In the genomic region with DNA sequence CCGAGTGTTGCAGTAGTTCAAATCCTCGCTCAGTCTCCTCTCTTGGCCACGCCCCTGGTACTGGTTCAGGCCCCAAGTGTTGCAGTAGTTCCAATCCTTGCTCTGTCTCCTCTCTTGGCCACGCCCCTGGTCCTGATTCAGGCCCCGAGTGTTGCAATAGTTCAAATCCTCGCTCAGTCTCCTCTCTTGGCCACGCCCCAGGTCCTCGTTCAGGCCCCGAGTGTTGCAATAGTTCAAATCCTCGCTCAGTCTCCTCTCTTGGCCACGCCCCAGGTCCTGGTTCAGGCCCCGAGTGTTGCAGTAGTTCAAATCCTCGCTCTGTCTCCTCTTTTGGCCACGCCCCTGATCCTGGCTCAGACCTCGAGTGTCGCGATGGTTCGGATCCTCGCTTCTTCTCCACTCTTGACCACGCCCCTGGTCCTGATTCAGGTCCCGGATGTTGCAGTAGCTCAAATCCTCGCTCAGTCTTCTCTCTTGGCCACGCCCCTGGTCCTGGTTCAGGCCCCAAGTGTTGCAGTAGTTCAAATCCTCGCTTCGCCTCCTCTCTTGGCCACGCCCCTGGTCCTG, we compare ENCODE assay signal across 8 mouse cellular contexts. TPM values are rescaled to one million over a fixed set of nuclear protein-coding genes. Genes with fewer than 3 reads are reported as not detected.
DNase-seq lines count a peak whose midpoint lies in the region; ATAC-seq lines count a peak whose summit lies in the region.

No protein-coding gene starts in this region.

- no peak overlapping the region for H3K9ac ChIP-seq in kidney, embryonic 14.5 days (ENCODE audit: low read depth, low read length)
- no peak overlapping the region for H3K9ac ChIP-seq in embryonic facial prominence, embryonic 15.5 days
- H3K9ac ChIP-seq in midbrain, embryonic 12.5 days (replicated peaks), result no peak overlapping the region

- H3K36me3 ChIP-seq in kidney, embryonic 14.5 days (ENCODE audit: control insufficient read depth, insufficient read depth, low read length), result no peaks in the 10 kb centered on the region
- no peaks in the 10 kb centered on the region for H3K36me3 ChIP-seq in embryonic facial prominence, embryonic 15.5 days
- H3K36me3 ChIP-seq in limb, embryonic 10.5 days, result no peaks in the 10 kb centered on the region
- H3K36me3 ChIP-seq in midbrain, embryonic 12.5 days, result no peaks in the 10 kb centered on the region

- peak overlapping the region; percentile 28 for H3K4me3 ChIP-seq in kidney, embryonic 14.5 days (ENCODE audit: low read length)
- H3K4me3 ChIP-seq in embryonic facial prominence, embryonic 15.5 days (replicated peaks), result peak overlapping the region; percentile 43
- H3K4me3 ChIP-seq in limb, embryonic 10.5 days, result peak overlapping the region; percentile 47
- H3K4me3 ChIP-seq in midbrain, embryonic 12.5 days, result no peak overlapping the region

- no peak overlapping the region for H3K27ac ChIP-seq in kidney, embryonic 14.5 days (ENCODE audit: low read depth, low read length)
- peak overlapping the region; percentile 86; the same call in 1 of the 2 replicates for H3K27ac ChIP-seq in embryonic facial prominence, embryonic 15.5 days (replicated peaks)
- no peak overlapping the region for H3K27ac ChIP-seq in limb, embryonic 10.5 days
- no peak overlapping the region for H3K27ac ChIP-seq in midbrain, embryonic 12.5 days (replicated peaks)

- DNase-seq in kidney, adult 11 months, result no peak
- DNase-seq in limb, embryonic 10.5 days (ENCODE audit: low spot score), result peak; percentile 43
- no peak for DNase-seq in frontal cortex, postnatal 10 days (ENCODE audit: low spot score in 2 of 2)
- no peak for DNase-seq in left cerebral cortex, adult 18-20 months (ENCODE audit: low spot score in 2 of 2)
- DNase-seq in thymus, adult 18-20 months, result no peak

- H3K9me3 ChIP-seq in kidney, embryonic 14.5 days (ENCODE audit: control insufficient read depth, low read length), result peaks cover 3% of the 10 kb centered on the region; the same call in 1 of the 2 replicates
- H3K9me3 ChIP-seq in embryonic facial prominence, embryonic 15.5 days (replicated peaks), result no peaks in the 10 kb centered on the region
- no peaks in the 10 kb centered on the region for H3K9me3 ChIP-seq in limb, embryonic 10.5 days (replicated peaks)
- 0 out of 2 replicates have a peak, but pooled peaks cover 4% of the 10 kb centered on the region for H3K9me3 ChIP-seq in midbrain, embryonic 12.5 days

- peak overlapping the region; percentile 37 for H3K4me2 ChIP-seq in kidney, embryonic 14.5 days (replicated peaks; ENCODE audit: low read depth, low read length)
- H3K4me2 ChIP-seq in embryonic facial prominence, embryonic 15.5 days (replicated peaks), result peak overlapping the region; percentile 53
- H3K4me2 ChIP-seq in midbrain, embryonic 12.5 days (replicated peaks), result peak overlapping the region; percentile 38

- no peaks in the 10 kb centered on the region for H3K27me3 ChIP-seq in kidney, embryonic 14.5 days (ENCODE audit: control insufficient read depth, insufficient read depth, low read length)
- no peaks in the 10 kb centered on the region for H3K27me3 ChIP-seq in embryonic facial prominence, embryonic 15.5 days
- H3K27me3 ChIP-seq in limb, embryonic 10.5 days (ENCODE audit: low read depth, poor library complexity, severe bottlenecking), result peaks cover 24% of the 10 kb centered on the region
- H3K27me3 ChIP-seq in midbrain, embryonic 12.5 days, result peaks cover 21% of the 10 kb centered on the region

- H3K4me1 ChIP-seq in kidney, embryonic 14.5 days (ENCODE audit: control insufficient read depth, insufficient read depth, low read length), result no peaks in the 10 kb centered on the region
- peaks cover 18% of the 10 kb centered on the region for H3K4me1 ChIP-seq in embryonic facial prominence, embryonic 15.5 days
- peaks cover 20% of the 10 kb centered on the region for H3K4me1 ChIP-seq in limb, embryonic 10.5 days
- peaks cover 7% of the 10 kb centered on the region; the same call in 1 of the 2 replicates for H3K4me1 ChIP-seq in midbrain, embryonic 12.5 days

- ATAC-seq in kidney, embryonic 14.5 days (ENCODE audit: low FRiP score, low TSS enrichment), result no peak
- ATAC-seq in embryonic facial prominence, embryonic 15.5 days (ENCODE audit: insufficient number of reproducible peaks, low FRiP score, low TSS enrichment, low read depth), result no peak
- no peak for ATAC-seq in midbrain, embryonic 12.5 days (ENCODE audit: low FRiP score, low read depth)

- 12% methylated on average over 26 of the region's 26 CpGs for WGBS in kidney, embryonic 14.5 days
- WGBS in embryonic facial prominence, embryonic 15.5 days, result 21% methylated on average over 26 of the region's 26 CpGs
- 9% methylated on average over 26 of the region's 26 CpGs for WGBS in limb, embryonic 10.5 days
- 14% methylated on average over 26 of the region's 26 CpGs for WGBS in midbrain, embryonic 12.5 days

RNA-seq across cellular contexts. Expression of a gene that starts 1.6 kb away (rescaled TPM):
- 0.61 and 0.97 TPM in 2 replicates for polyA plus RNA-seq in kidney, embryonic 14.5 days (2014; fragmentation: Nextera tagmentation; extraction: Ambion mirVana)
- 1.1 and 1.3 TPM in 2 replicates for polyA plus RNA-seq in embryonic facial prominence, embryonic 15.5 days (2015; fragmentation: Nextera tagmentation; extraction: Ambion mirVana)
- polyA plus RNA-seq in limb, embryonic 10.5 days (2016; fragmentation: Nextera tagmentation; extraction: Ambion mirVana), result 0.06 and 0.45 TPM in 2 replicates
- polyA plus RNA-seq in midbrain, embryonic 12.5 days (2016; fragmentation: Nextera tagmentation; extraction: Ambion mirVana), result 0.82 and 0.96 TPM in 2 replicates
- total RNA-seq in left cerebral cortex, adult 18-20 months (2021), result 1 to 10 TPM; 1.1 to 1.5 TPM

RNA-seq across cellular contexts. Expression of a gene that starts 20.0 kb away (rescaled TPM):
- polyA plus RNA-seq in kidney, embryonic 14.5 days (2014; fragmentation: Nextera tagmentation; extraction: Ambion mirVana), result 0.62 and 1.0 TPM in 2 replicates
- 3.3 and 4.2 TPM in 2 replicates for polyA plus RNA-seq in embryonic facial prominence, embryonic 15.5 days (2015; fragmentation: Nextera tagmentation; extraction: Ambion mirVana)
- 0.70 and 1.2 TPM in 2 replicates for polyA plus RNA-seq in limb, embryonic 10.5 days (2016; fragmentation: Nextera tagmentation; extraction: Ambion mirVana)
- 0.54 and 0.65 TPM in 2 replicates for polyA plus RNA-seq in midbrain, embryonic 12.5 days (2016; fragmentation: Nextera tagmentation; extraction: Ambion mirVana)
- 1 to 10 TPM; 3.0 to 3.1 TPM for total RNA-seq in left cerebral cortex, adult 18-20 months (2021)

RNA-seq across cellular contexts. Expression of a gene that starts 25.8 kb away (rescaled TPM):
- polyA plus RNA-seq in kidney, embryonic 14.5 days (2014; fragmentation: Nextera tagmentation; extraction: Ambion mirVana), result 120 and 132 TPM in 2 replicates
- polyA plus RNA-seq in embryonic facial prominence, embryonic 15.5 days (2015; fragmentation: Nextera tagmentation; extraction: Ambion mirVana), result 121 TPM in 2 replicates
- 99.8 and 103 TPM in 2 replicates for polyA plus RNA-seq in limb, embryonic 10.5 days (2016; fragmentation: Nextera tagmentation; extraction: Ambion mirVana)
- polyA plus RNA-seq in midbrain, embryonic 12.5 days (2016; fragmentation: Nextera tagmentation; extraction: Ambion mirVana), result 72.5 and 83.2 TPM in 2 replicates
- 10 to 100 TPM; 51.7 to 52.4 TPM for total RNA-seq in left cerebral cortex, adult 18-20 months (2021)

RNA-seq across cellular contexts. Expression of a gene that starts 31.8 kb away (rescaled TPM):
- 281 and 283 TPM in 2 replicates for polyA plus RNA-seq in kidney, embryonic 14.5 days (2014; fragmentation: Nextera tagmentation; extraction: Ambion mirVana)
- polyA plus RNA-seq in embryonic facial prominence, embryonic 15.5 days (2015; fragmentation: Nextera tagmentation; extraction: Ambion mirVana), result 259 and 275 TPM in 2 replicates
- polyA plus RNA-seq in limb, embryonic 10.5 days (2016; fragmentation: Nextera tagmentation; extraction: Ambion mirVana), result 321 and 323 TPM in 2 replicates
- 291 and 305 TPM in 2 replicates for polyA plus RNA-seq in midbrain, embryonic 12.5 days (2016; fragmentation: Nextera tagmentation; extraction: Ambion mirVana)
- 100 to 1,000 TPM; 121 to 125 TPM for total RNA-seq in left cerebral cortex, adult 18-20 months (2021)

RNA-seq across cellular contexts. Expression of a gene that starts 36.0 kb away (rescaled TPM):
- 5.2 and 8.3 TPM in 2 replicates for polyA plus RNA-seq in kidney, embryonic 14.5 days (2014; fragmentation: Nextera tagmentation; extraction: Ambion mirVana)
- 11.5 and 12.2 TPM in 2 replicates for polyA plus RNA-seq in embryonic facial prominence, embryonic 15.5 days (2015; fragmentation: Nextera tagmentation; extraction: Ambion mirVana)
- 2.6 and 3.4 TPM in 2 replicates for polyA plus RNA-seq in limb, embryonic 10.5 days (2016; fragmentation: Nextera tagmentation; extraction: Ambion mirVana)
- polyA plus RNA-seq in midbrain, embryonic 12.5 days (2016; fragmentation: Nextera tagmentation; extraction: Ambion mirVana), result 2.1 and 2.9 TPM in 2 replicates
- total RNA-seq in left cerebral cortex, adult 18-20 months (2021), result under 1 TPM; 0.65 to 0.98 TPM
